Mouse (Mus musculus) bone marrow macrophage, adult 2 months (primary cell): Measurements from ENCODE around the gene Slc29a2.

Experiments used
- CTCF ChIP-seq: IDR thresholded peaks from 2 replicates; pipeline ENCODE4 v1.5.1; 2012; ENCODE audit warnings: low read depth, mild to moderate bottlenecking, low read length, moderate library complexity
- POLR2A ChIP-seq: IDR thresholded peaks from 2 replicates; pipeline ENCODE4 v1.6.1; 2012; ENCODE audit warnings: mild to moderate bottlenecking, low read depth, low read length, borderline replicate concordance

GRCm38 (mm10) chr19:5050047-5050905 is 26.6 kb downstream of the Slc29a2 start, which contains the start of gene Rin1:
- peak; percentile 22; the same call in 1 of the 2 replicates for TF ChIP-seq CTCF
- TF ChIP-seq POLR2A: no peak
